Mouse (Mus musculus) heart, postnatal 10 days (tissue): ENCODE results near the gene Tmem260. TPM values are rescaled to one million over a fixed set of nuclear protein-coding genes. Genes with fewer than 3 reads are reported as not detected.

Experiments
- DNase-seq, 2 experiments: peaks; one replicate each; pipeline ENCODE4 v3.0.0; 2021
- intact Hi-C: fragments of 180-260 bp; cut with DNase I; formaldehyde crosslinking; loops from one replicate; pipeline ENCODE4 v1.15.1; 2025
- total RNA-seq, 2 experiments: library from RNA; stranded (reverse); gene quantifications; 2 replicates each; pipeline ENCODE4 v1.2.3; 2021

Gene Tmem260
- total RNA-seq = 10 to 100 TPM; 11.3 to 11.9 TPM

GRCm38 (mm10) chr14:48445984-48446683 is at the start of gene Tmem260:
Tmem260 (plus strand) TSS chr14:48446124.
- DNase-seq = peak; percentile 93 to 96
- intact Hi-C loops = loop anchor here (2.0 to 5.0 kb wide), 3 partner anchors 21 to 216 kb away; no protein-coding TSS in a partner anchor

GRCm38 (mm10) chr14:48406086-48406485 is 39.8 kb upstream of the Tmem260 start:
- intact Hi-C loops = no loop called here
- DNase-seq = peak; percentile 5 to 39

GRCm38 (mm10) chr14:48417064-48417463 is 28.9 kb upstream of the Tmem260 start:
- no peak for DNase-seq
- intact Hi-C loops = no loop called here

GRCm38 (mm10) chr14:48418264-48418663 is 27.7 kb upstream of the Tmem260 start:
- intact Hi-C loops = no loop called here
- no peak for DNase-seq

- intact Hi-C loops = no loop called here
- no peak for DNase-seq
Measured at GRCm38 (mm10) chr14:48418672-48419071, 27.3 kb upstream of the Tmem260 start.

- intact Hi-C loops = loop anchor here (5.0 kb wide), 1 partner anchor 71 kb away; no protein-coding TSS in a partner anchor
- no peak for DNase-seq
Measured at GRCm38 (mm10) chr14:48421476-48421875, 24.4 kb upstream of the Tmem260 start.

- intact Hi-C loops = loop anchor here (5.0 kb wide), 1 partner anchor 70 kb away; no protein-coding TSS in a partner anchor
Measured at GRCm38 (mm10) chr14:48421996-48422395, 23.9 kb upstream of the Tmem260 start.

GRCm38 (mm10) chr14:48422436-48422835 is 23.5 kb upstream of the Tmem260 start:
- intact Hi-C loops = loop anchor here (5.0 kb wide), 1 partner anchor 70 kb away; no protein-coding TSS in a partner anchor
- no peak for DNase-seq

More at GRCm38 (mm10) chr14:48421996-48422395, 23.9 kb upstream of the Tmem260 start:
- DNase-seq = peak; percentile 46 to 54

GRCm38 (mm10) chr14:48422901-48423300 is 23.0 kb upstream of the Tmem260 start:
- DNase-seq = no peak
- intact Hi-C loops = loop anchor here (5.0 kb wide), 1 partner anchor 69 kb away; no protein-coding TSS in a partner anchor

- intact Hi-C loops = no loop called here
- DNase-seq = no peak
Measured at GRCm38 (mm10) chr14:48431978-48432377, 13.9 kb upstream of the Tmem260 start.

GRCm38 (mm10) chr14:48443796-48444195 is 2.1 kb upstream of the Tmem260 start:
- intact Hi-C loops = loop anchor here (2.0 kb wide), 1 partner anchor 19 kb away; no protein-coding TSS in a partner anchor
- DNase-seq = no peak

GRCm38 (mm10) chr14:48451966-48452407 is 6.1 kb downstream of the Tmem260 start:
- intact Hi-C loops = no loop called here
- DNase-seq = no peak

- intact Hi-C loops = no loop called here
- peak in 1 of 2 experiments; percentile 14 for DNase-seq
Measured at GRCm38 (mm10) chr14:48453411-48453810, 7.5 kb downstream of the Tmem260 start.

- intact Hi-C loops = no loop called here
- DNase-seq = peak in 1 of 2 experiments; percentile 7
Measured at GRCm38 (mm10) chr14:48456305-48457092, 10.6 kb downstream of the Tmem260 start.

- intact Hi-C loops = no loop called here
- DNase-seq = no peak
Measured at GRCm38 (mm10) chr14:48457288-48457938, 11.5 kb downstream of the Tmem260 start.

GRCm38 (mm10) chr14:48458901-48459300 is 13.0 kb downstream of the Tmem260 start:
- intact Hi-C loops = no loop called here
- DNase-seq = peak; percentile 13 to 18

- intact Hi-C loops = no loop called here
Measured at GRCm38 (mm10) chr14:48468339-48468738, 22.4 kb downstream of the Tmem260 start.

GRCm38 (mm10) chr14:48470742-48471487 is 25.0 kb downstream of the Tmem260 start:
- intact Hi-C loops = no loop called here

More at GRCm38 (mm10) chr14:48468339-48468738, 22.4 kb downstream of the Tmem260 start:
- DNase-seq = no peak

GRCm38 (mm10) chr14:48472179-48472578 is 26.3 kb downstream of the Tmem260 start:
- peak in 1 of 2 experiments; percentile 7 for DNase-seq
- intact Hi-C loops = no loop called here

More at GRCm38 (mm10) chr14:48470742-48471487, 25.0 kb downstream of the Tmem260 start:
- DNase-seq = no peak

GRCm38 (mm10) chr14:48475370-48475769 is 29.4 kb downstream of the Tmem260 start:
- intact Hi-C loops = no loop called here
- no peak for DNase-seq
